Mouse (Mus musculus) right cerebral cortex, postnatal 10 days (tissue): ENCODE results near the gene Krtap4-2.

Source experiments
- DNase-seq, 2 experiments: peaks; one replicate each; pipeline ENCODE4 v3.0.0; 2021; ENCODE audit warnings: low spot score in 2 of 2

Gene Krtap4-2

GRCm38 (mm10) chr11:99590981-99591380 is 43.9 kb downstream of the Krtap4-2 start, which contains the start of gene Krtap1-3:
TSS of gene Krtap1-3 (minus strand) at chr11:99591339.
- DNase-seq, result no peak

GRCm38 (mm10) chr11:99585096-99585495 is 49.8 kb downstream of the Krtap4-2 start:
- peak; percentile 35 to 41 for DNase-seq
